Mouse (Mus musculus) brain, embryonic 14.5 days (tissue): ENCODE measurements at regions not wholly inside any gene's neighbourhood (a gene's known extent, or its start where the extent isn't known, plus 50 kb on each side); places are given as distances from the start of the nearest gene placed in this dataset.
A peak's percentile ranks its signal among the peaks of the same experiment; 100 is the strongest.

Experiments
- DNase-seq: peaks from one replicate; pipeline ENCODE4 v3.0.0-alpha.2; 2011; ENCODE audit warnings: low read depth
- CTCF ChIP-seq: fragments of 200-500 bp; IDR thresholded peaks from 2 replicates; pipeline ENCODE4 v1.5.1; 2012; ENCODE audit warnings: inconsistent platforms, mild to moderate bottlenecking, moderate library complexity, borderline replicate concordance; ENCODE audit not compliant: insufficient read depth, insufficient read length; ENCODE audit errors: extremely low read depth
- POLR2A ChIP-seq: fragments of 200-500 bp; IDR thresholded peaks from 2 replicates; pipeline ENCODE4 v1.6.1; 2012; ENCODE audit warnings: mild to moderate bottlenecking, inconsistent platforms, borderline replicate concordance; ENCODE audit not compliant: poor library complexity, insufficient read depth, insufficient read length, severe bottlenecking; ENCODE audit errors: extremely low read depth

DNA sequence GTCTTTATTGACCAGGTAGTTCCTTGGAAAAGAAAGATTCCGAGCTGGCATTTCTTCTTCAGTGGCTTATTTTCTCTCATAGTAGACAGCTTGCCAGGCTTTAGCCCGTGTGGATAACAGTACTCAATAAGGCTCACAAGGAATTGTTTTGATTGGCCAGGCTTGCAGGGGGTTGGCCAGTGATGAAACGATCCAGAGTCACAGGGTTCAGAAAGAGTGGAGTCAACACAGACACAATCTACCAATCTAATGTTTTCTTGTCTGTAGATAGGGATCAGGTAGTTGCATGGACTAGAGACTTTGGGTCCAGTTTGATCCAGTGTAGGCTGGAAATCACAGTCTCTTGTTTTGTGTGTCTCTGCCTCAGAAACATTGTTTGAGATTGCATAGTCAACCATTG lies 115.8 kb upstream of the Tab2 start:
- DNase-seq = no peak
- TF ChIP-seq POLR2A = no peak
- TF ChIP-seq CTCF = no peak

GRCm38 (mm10) chr10:8070472-8070871 lies 114.4 kb upstream of the Tab2 start:
- TF ChIP-seq POLR2A = no peak
- TF ChIP-seq CTCF = no peak
- no peak for DNase-seq

DNA sequence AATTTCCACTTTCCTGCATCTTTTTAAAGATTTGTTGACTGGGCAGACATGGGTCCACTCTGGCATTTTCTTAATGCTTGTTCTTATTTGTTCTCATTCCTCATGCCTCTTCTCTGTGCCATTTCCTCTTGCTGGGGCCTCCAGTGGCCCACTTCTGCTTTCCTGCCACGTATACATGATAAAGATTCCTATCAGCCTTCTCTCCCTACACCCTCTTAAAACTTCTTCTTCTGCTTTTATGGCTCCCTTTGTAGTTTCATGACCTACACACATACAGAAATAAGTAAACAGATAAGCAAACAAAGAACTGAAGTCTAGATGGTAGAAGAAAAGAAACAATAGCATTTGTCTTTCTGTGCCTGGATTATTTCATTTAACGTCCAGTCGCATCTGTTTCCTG lies 110.9 kb upstream of the Tab2 start:
- no peak for DNase-seq
- TF ChIP-seq POLR2A (no peak), CTCF (no peak)

GRCm38 (mm10) chr10:8065746-8066145 lies 109.7 kb upstream of the Tab2 start:
- peak; percentile 14 for DNase-seq

GRCm38 (mm10) chr10:8064281-8064680 lies 108.3 kb upstream of the Tab2 start:
- peak; percentile 47 for DNase-seq
- TF ChIP-seq CTCF (no peak), POLR2A (no peak)

More at GRCm38 (mm10) chr10:8065746-8066145, 109.7 kb upstream of the Tab2 start:
- TF ChIP-seq CTCF = no peak
- no peak for TF ChIP-seq POLR2A

DNA sequence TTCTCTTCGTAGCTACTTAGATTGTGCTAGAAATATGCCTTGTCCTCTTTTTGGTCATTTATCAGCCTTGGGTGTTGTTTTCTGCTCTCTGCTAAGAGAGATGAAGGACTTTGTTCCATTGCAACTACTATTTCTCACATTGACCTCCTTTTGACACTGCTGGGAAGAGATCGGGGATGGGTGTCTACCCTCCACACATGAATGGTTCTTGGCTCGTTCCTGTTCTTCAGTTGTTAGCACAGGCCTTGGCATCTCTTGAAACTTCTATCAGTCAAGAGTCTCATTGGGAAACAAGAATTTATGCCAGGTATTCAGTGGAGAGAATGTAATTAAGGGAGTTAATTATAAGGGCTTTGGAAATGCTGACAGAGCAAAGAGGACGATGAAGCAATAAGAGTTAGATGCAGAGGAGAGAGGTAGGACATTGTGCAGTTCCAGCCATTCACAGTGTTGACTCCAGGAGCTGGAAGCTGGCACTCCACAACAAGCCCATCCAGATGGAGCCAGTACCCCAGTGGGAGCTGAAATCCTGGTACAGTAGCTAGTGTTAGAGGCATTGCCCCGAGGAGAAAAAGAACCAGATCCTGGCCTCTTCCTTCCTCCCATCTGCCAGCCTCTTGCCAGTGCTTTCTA lies 107.5 kb upstream of the Tab2 start:
- TF ChIP-seq POLR2A (no peak), CTCF (no peak)
- DNase-seq = peak; percentile 76

DNA sequence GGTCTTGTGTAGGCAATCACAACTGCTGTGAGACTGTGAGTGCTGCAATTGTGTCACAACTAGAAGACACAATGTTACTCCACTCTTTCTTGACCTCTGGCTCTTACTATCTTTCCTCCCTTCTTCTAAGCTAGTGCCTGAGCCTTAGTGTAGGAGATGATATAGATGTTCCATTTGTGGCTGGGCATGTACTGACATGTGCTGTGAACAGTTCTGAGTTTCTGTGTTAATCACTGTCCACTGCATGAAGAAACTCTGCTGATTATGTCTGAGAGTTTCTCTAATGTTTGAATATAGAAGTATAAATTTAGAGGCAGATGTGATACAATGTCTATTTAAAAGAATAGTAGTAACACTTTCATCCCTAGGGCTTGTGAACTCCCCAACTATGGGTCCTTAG lies 105.0 kb upstream of the Tab2 start:
- TF ChIP-seq POLR2A = no peak
- TF ChIP-seq CTCF = no peak
- no peak for DNase-seq

DNA sequence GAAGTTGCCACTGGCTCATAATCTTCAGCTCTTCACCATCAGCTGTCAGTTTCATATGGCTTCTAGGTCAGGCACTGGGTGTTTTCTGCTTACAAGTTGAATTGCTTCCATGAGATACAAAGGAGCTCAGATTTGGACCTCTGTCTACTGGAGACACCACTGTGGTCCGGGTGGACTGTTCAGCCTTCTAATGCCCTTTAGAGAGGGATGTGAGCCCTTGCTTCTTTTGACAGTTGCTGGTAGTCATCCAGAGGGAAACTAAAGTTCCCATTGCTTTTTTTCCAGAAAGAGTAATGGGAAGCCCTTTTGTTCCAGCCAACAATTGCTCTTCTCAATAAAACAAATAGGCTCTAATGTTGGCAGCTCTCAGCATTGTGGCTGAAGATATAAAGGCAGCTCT lies 103.7 kb upstream of the Tab2 start:
- DNase-seq = no peak
- TF ChIP-seq CTCF (no peak), POLR2A (no peak)

DNA sequence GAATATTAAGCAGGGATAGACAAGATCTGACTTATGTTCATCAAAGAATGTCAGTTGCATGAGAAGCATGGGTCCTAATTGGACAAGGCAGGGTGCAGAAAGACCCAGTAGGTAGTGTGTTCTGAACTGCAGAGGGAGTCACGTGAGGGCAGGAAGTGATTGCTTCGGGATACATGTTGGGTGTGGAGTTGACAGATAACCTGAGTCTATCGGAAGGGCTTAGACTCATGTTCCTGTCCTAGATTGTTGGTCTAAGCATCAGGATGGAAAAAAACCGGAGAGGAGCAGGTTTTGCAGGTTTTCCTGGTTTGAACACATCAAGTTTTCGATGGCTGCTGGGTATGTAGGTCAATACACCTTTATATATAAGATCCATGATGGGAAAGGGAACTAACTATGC lies 101.8 kb upstream of the Tab2 start:
- DNase-seq = no peak
- TF ChIP-seq CTCF (no peak), POLR2A (no peak)

DNA sequence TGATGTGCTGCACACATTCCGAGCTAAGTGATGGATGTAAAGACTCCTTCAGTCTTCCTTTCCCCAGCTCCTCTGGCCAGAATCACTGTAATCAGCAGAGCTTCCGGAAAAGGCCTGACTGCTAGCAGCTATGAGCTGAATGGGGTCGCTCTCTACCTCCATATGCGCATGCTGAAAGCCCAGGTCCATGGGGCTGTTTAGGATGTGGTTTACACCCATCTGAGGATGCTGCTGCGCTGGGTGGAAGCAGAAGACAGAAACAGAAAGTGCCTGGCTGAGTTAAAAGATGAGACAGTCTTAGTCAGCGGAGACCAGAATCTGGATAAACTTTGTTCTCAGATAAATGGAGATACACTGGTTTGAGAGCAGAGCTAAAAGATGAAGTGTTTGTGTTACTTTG lies 99.3 kb upstream of the Tab2 start:
- DNase-seq = no peak
- no peak for TF ChIP-seq POLR2A
- TF ChIP-seq CTCF = no peak

- TF ChIP-seq CTCF = no peak
- TF ChIP-seq POLR2A = no peak
- DNase-seq = no peak
Measured at GRCm38 (mm10) chr10:8043416-8044163, 87.6 kb upstream of the Tab2 start.

- peak; percentile 58 for DNase-seq
- TF ChIP-seq POLR2A (no peak), CTCF (no peak)
Measured at GRCm38 (mm10) chr10:8042306-8042705, 86.3 kb upstream of the Tab2 start.
